Mouse (Mus musculus): Measurements from ENCODE around the gene Zfp781. TPM values are rescaled to one million over a fixed set of nuclear protein-coding genes. Genes with fewer than 3 reads are reported as not detected.

The Zfp781 gene
- 1.3 TPM for polyA plus RNA-seq (2014; fragmentation: Illumina TruSeq; extraction: RNeasy Lipid Tissue Mini Kit (QIAGEN cat#74804); ENCODE audit: insufficient read depth, low read depth, low replicate concordance)

DNA sequence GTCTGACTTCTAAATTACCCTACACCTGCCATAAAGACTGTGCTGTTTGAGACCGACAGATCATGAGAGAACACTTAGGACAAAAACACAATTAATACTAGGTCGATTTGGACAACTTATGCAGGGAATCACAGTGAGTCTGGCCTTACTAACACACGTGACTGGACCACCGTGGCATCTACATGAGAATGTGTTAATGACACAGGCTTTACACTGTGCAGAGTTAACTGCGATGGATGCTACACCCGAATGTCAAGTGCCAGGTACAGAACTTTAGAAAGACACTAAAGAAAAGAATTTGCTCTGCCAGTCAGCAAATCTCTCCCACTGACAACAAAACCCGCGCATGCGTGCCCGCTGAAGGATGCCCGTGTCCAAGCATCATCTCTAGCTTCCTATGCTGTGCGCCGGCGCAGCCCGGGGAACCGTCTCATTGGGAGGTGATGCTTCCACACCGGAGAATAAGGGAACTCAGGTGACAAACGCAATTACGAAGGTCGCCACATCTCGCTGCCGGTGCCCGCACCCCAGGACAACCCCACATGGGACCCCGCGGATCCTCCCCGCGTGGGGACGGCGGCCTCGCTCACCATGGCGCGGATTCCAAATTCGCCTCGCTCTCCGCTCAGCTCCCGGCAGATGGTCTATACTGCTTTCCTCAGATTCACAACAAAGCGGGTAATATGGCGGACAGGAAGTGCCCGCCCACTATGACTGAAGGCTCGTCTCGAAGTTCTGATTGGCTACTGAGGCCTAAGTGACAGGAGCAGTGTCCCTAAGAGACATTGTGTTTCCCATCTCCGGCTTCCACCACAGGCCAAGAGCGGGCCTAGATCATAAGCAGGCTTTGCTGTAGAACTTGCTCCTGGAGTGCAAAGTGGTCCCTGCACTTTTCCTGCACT lies at the start of gene Zfp781:
Zfp781 (minus strand) TSS at position 639 of the 902 bp plus-strand sequence.

DNA sequence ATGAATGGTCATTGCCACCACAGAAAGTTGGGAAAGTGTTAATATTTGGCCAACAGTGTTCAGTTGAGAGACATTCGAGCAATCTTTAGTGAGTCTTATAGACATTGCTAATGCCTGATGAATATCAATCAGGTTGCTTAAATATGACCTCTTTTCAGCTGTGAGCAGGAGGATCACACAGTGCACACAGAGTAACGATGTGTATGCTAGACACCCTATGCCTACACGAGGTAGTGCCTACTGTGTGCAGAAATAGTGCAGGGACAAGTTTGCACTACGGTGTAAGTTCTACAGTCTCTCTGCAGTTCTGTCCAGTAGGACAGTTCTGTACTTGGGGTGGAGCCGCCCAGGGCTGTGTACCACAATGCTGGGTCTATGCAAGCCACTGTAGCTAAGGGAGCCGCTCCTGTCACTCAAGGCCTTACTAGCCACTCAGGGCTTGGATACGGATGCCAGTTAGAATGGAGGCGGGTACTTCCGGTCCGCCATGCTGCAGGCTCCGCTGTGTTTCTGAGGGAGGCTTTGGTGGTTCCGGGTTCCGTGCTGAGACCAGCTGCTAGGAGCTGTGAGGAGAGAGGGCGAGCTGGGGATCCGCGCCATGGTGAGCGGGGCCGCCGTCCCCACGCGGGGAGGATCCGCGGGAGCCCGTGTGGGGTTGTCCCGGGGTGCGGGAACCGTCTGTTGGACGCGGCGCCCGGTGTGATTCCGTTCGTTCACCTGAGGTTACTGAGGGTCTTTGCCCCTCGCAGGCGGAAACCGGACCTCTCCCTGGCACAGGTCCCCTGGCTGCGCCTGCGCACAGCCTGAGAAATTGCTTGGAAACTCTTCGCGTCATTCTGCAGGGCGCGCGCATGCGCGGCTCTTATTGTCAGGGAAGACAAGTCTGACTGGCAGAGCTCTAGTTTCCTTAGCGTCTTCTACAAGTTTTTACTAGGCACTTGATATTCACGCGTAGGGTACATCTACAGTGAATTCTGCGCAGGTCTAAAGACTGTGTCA lies 66.6 kb downstream of the Zfp781 start, which contains the start of gene Gm32687:
Gm32687 (plus strand) TSS at position 526 of the 999 bp plus-strand sequence.

Other genes with a start within 250 kb of the Zfp781 start
- gene Zfp433, start 225.7 kb downstream of the Zfp781 start, polyA plus RNA-seq (2014; fragmentation: Illumina TruSeq; extraction: RNeasy Lipid Tissue Mini Kit (QIAGEN cat#74804); ENCODE audit: insufficient read depth, low read depth, low replicate concordance): 5.8 TPM
- 2.0 TPM for gene Gm3055, start 159.3 kb downstream of the Zfp781 start, polyA plus RNA-seq (2014; fragmentation: Illumina TruSeq; extraction: RNeasy Lipid Tissue Mini Kit (QIAGEN cat#74804); ENCODE audit: insufficient read depth, low read depth, low replicate concordance)
- gene Gm4767, start 118.3 kb downstream of the Zfp781 start, polyA plus RNA-seq (2014; fragmentation: Illumina TruSeq; extraction: RNeasy Lipid Tissue Mini Kit (QIAGEN cat#74804); ENCODE audit: insufficient read depth, low read depth, low replicate concordance): 0.68 TPM
- 1.8 TPM for gene Gm32687, start 66.5 kb downstream of the Zfp781 start, polyA plus RNA-seq (2014; fragmentation: Illumina TruSeq; extraction: RNeasy Lipid Tissue Mini Kit (QIAGEN cat#74804); ENCODE audit: insufficient read depth, low read depth, low replicate concordance)
- gene Zfp873, start 117.6 kb upstream of the Zfp781 start, polyA plus RNA-seq (2014; fragmentation: Illumina TruSeq; extraction: RNeasy Lipid Tissue Mini Kit (QIAGEN cat#74804); ENCODE audit: insufficient read depth, low read depth, low replicate concordance): 3.5 TPM
- 1.3 TPM for gene BC024063, start 152.9 kb upstream of the Zfp781 start, polyA plus RNA-seq (2014; fragmentation: Illumina TruSeq; extraction: RNeasy Lipid Tissue Mini Kit (QIAGEN cat#74804); ENCODE audit: insufficient read depth, low read depth, low replicate concordance)
- gene AU041133, start 197.5 kb upstream of the Zfp781 start, polyA plus RNA-seq (2014; fragmentation: Illumina TruSeq; extraction: RNeasy Lipid Tissue Mini Kit (QIAGEN cat#74804); ENCODE audit: insufficient read depth, low read depth, low replicate concordance): 1.9 TPM